Mouse (Mus musculus) embryonic facial prominence, embryonic 10.5 days (tissue): Measurements from ENCODE around the gene Atp5c1. TPM values are rescaled to one million over a fixed set of nuclear protein-coding genes. Genes with fewer than 3 reads are reported as not detected.

ENCODE experiments used
- polyA plus RNA-seq: library from polyadenylated mRNA; unstranded; fragments of >200 nt; fragmentation: Nextera tagmentation; extraction: Ambion mirVana; gene quantifications from 2 replicates; pipeline ENCODE4 v1.2.1, GENCODE M21; 2016

Atp5c1 gene
- polyA plus RNA-seq, 1 experiment from 2014 or later: 511 TPM

Other genes with a start within 250 kb of the Atp5c1 start
- gene 4930412O13Rik, start 199.3 kb downstream of the Atp5c1 start, polyA plus RNA-seq: 2.3 TPM in 2 replicates
- gene 9230102O04Rik, start 191.0 kb downstream of the Atp5c1 start, polyA plus RNA-seq: 0.82 TPM in 1 of 2 replicates, not detected in the other
- 24.5 and 29.1 TPM in 2 replicates for gene Gata3, start 190.5 kb downstream of the Atp5c1 start, polyA plus RNA-seq
- 16.1 and 17.3 TPM in 2 replicates for gene Taf3, start 31.9 kb downstream of the Atp5c1 start, polyA plus RNA-seq
- gene Kin, start 83 bp upstream of the Atp5c1 start, polyA plus RNA-seq: 35.5 and 37.7 TPM in 2 replicates
- gene Itih2, start 50.9 kb upstream of the Atp5c1 start, polyA plus RNA-seq: 0.06 and 0.15 TPM in 2 replicates
- 3.7 and 4.4 TPM in 2 replicates for gene Itih5, start 73.1 kb upstream of the Atp5c1 start, polyA plus RNA-seq